Mouse (Mus musculus) yolk sac, embryonic 10.5 days (tissue): ENCODE measurements at regions not wholly inside any gene's neighbourhood (a gene's known extent, or its start where the extent isn't known, plus 50 kb on each side); places are given as distances from the start of the nearest gene placed in this dataset.

Experiments used
- DNase-seq: peaks from one replicate; pipeline ENCODE4 v3.0.0-alpha.2; 2017; ENCODE audit warnings: low spot score

- no peak for DNase-seq
Measured at GRCm38 (mm10) chr3:35496027-35496824, 257.7 kb upstream of the Atp11b start.

GRCm38 (mm10) chr3:35510314-35510713, 243.6 kb upstream of the Atp11b start:
- no peak for DNase-seq

- no peak for DNase-seq
Measured at GRCm38 (mm10) chr3:35516517-35516916, 237.4 kb upstream of the Atp11b start.

GRCm38 (mm10) chr3:35520131-35520530, 233.8 kb upstream of the Atp11b start:
- DNase-seq: no peak

GRCm38 (mm10) chr3:35547696-35548095, 206.2 kb upstream of the Atp11b start:
- DNase-seq: no peak

- no peak for DNase-seq
Measured at GRCm38 (mm10) chr3:35551791-35552190, 202.1 kb upstream of the Atp11b start.

- no peak for DNase-seq
Measured at GRCm38 (mm10) chr3:35560425-35560824, 193.5 kb upstream of the Atp11b start.

GRCm38 (mm10) chr3:35574402-35574801, 179.5 kb upstream of the Atp11b start:
- no peak for DNase-seq
